Comparison of ENCODE assay signal across 13 mouse cellular contexts in genomic region chr1:157063318-157064115, GRCm38 (mm10). TPM values are rescaled to one million over a fixed set of nuclear protein-coding genes. Genes with fewer than 3 reads are reported as not detected.
DNase-seq lines count a peak whose midpoint lies in the region; ATAC-seq lines count a peak whose summit lies in the region.
"Had no signal": no experiment of that assay in that cellular context is flagged by ENCODE, and none has a peak within 500 bp of the region (broad histone marks: within the 10 kb centered on the region; RNA-seq: fewer than 3 reads in every experiment).

No protein-coding gene starts in this region.

- intact Hi-C loops in gastrocnemius, postnatal 36 days (cut with DNase I), result no loop called here

- peaks cover 20% of the 10 kb centered on the region for H3K4me1 ChIP-seq in forebrain, embryonic 13.5 days
- peaks cover 47% of the 10 kb centered on the region for H3K4me1 ChIP-seq in forebrain, embryonic 10.5 days
- H3K4me1 ChIP-seq in kidney, embryonic 15.5 days, result no peaks in the 10 kb centered on the region

- no peaks in the 10 kb centered on the region for H3K27me3 ChIP-seq in forebrain, embryonic 13.5 days
- H3K27me3 ChIP-seq in forebrain, embryonic 10.5 days (ENCODE audit: poor library complexity, severe bottlenecking), result peaks cover 23% of the 10 kb centered on the region
- no peaks in the 10 kb centered on the region for H3K27me3 ChIP-seq in kidney, embryonic 15.5 days
- H3K27me3 ChIP-seq: limb, embryonic 13.5 days; megakaryocyte, embryonic 14.5 days had no signal

- H3K4me2 ChIP-seq in forebrain, embryonic 13.5 days, result no peak overlapping the region
- H3K4me2 ChIP-seq in kidney, embryonic 15.5 days, result no peak overlapping the region
- H3K4me2 ChIP-seq: limb, embryonic 13.5 days had no signal

- H3K4me3 ChIP-seq in forebrain, embryonic 13.5 days, result no peak overlapping the region
- H3K4me3 ChIP-seq in forebrain, embryonic 10.5 days, result no peak overlapping the region
- H3K4me3 ChIP-seq in kidney, embryonic 15.5 days (replicated peaks), result no peak overlapping the region
- H3K4me3 ChIP-seq: limb, embryonic 13.5 days; megakaryocyte, embryonic 14.5 days had no signal

- no peak overlapping the region for H3K9ac ChIP-seq in forebrain, embryonic 13.5 days
- H3K9ac ChIP-seq in kidney, embryonic 15.5 days, result no peak overlapping the region
- H3K9ac ChIP-seq: limb, embryonic 13.5 days had no signal

- ATAC-seq in forebrain, embryonic 13.5 days, result no peak
- ATAC-seq in kidney, embryonic 15.5 days (replicated peaks; ENCODE audit: low FRiP score), result peak; percentile 66; the same call in 1 of the 2 replicates
- ATAC-seq: activated CD4-positive, CD25-positive, alpha-beta regulatory T cell, adult 4 months had no signal

- no peaks in the 10 kb centered on the region for H3K36me3 ChIP-seq in forebrain, embryonic 13.5 days (ENCODE audit: poor library complexity, severe bottlenecking)
- H3K36me3 ChIP-seq in forebrain, embryonic 10.5 days (replicated peaks), result no peaks in the 10 kb centered on the region
- no peaks in the 10 kb centered on the region for H3K36me3 ChIP-seq in kidney, embryonic 15.5 days
- H3K36me3 ChIP-seq: limb, embryonic 13.5 days had no signal

- no peaks in the 10 kb centered on the region for H3K9me3 ChIP-seq in forebrain, embryonic 13.5 days (replicated peaks)
- peaks cover 4% of the 10 kb centered on the region; the same call in 1 of the 2 replicates for H3K9me3 ChIP-seq in forebrain, embryonic 10.5 days
- no peaks in the 10 kb centered on the region for H3K9me3 ChIP-seq in kidney, embryonic 15.5 days (replicated peaks)
- H3K9me3 ChIP-seq: limb, embryonic 13.5 days; megakaryocyte, embryonic 14.5 days had no signal

- H3K27ac ChIP-seq in forebrain, embryonic 13.5 days, result peak overlapping the region; percentile 58
- H3K27ac ChIP-seq in forebrain, embryonic 10.5 days, result no peak overlapping the region
- H3K27ac ChIP-seq in kidney, embryonic 15.5 days, result no peak overlapping the region
- H3K27ac ChIP-seq: limb, embryonic 13.5 days had no signal

- 68% methylated on average over 13 of the region's 13 CpGs for WGBS in forebrain, embryonic 13.5 days
- WGBS in forebrain, embryonic 10.5 days, result 79% methylated on average over 13 of the region's 13 CpGs
- 34% methylated on average over 13 of the region's 13 CpGs for WGBS in kidney, embryonic 15.5 days

- DNase-seq in forebrain, embryonic 10.5 days (ENCODE audit: extremely low spot score, low spot score), result no peak
- peak; percentile 37 for DNase-seq in lung, postnatal 36 days
- no peak for DNase-seq in lung, postnatal 4 days
- peak; percentile 50 to 62 for DNase-seq in spleen, adult 18-20 months
- no peak for DNase-seq in gastrocnemius, postnatal 36 days
- no peak for DNase-seq in thymus, postnatal 25 days

RNA-seq across cellular contexts. Expression of gene Tex35, which starts 45.0 kb away (rescaled TPM):
- not detected in 2 replicates for polyA plus RNA-seq in forebrain, embryonic 13.5 days (2015; fragmentation: Nextera tagmentation; extraction: Ambion mirVana)
- polyA plus RNA-seq in forebrain, embryonic 10.5 days (2016; fragmentation: Nextera tagmentation; extraction: Ambion mirVana), result not detected in 2 replicates
- polyA plus RNA-seq in kidney, embryonic 15.5 days (2015; fragmentation: Nextera tagmentation; extraction: Ambion mirVana), result not detected in 2 replicates
- total RNA-seq in gastrocnemius, postnatal 36 days (2021), result not detected
- total RNA-seq: granulocyte monocyte progenitor cell, adult 5-6 weeks had no signal
- polyA plus RNA-seq: C2C12; limb, embryonic 13.5 days had no signal

Comparison
In these comparisons a context has a peak if more than half of its experiments do, and no peak if none do; other contexts are left out.
1. DNase-seq: peak in lung, postnatal 36 days (single experiment) and spleen, adult 18-20 months (2 of 2); none in forebrain, embryonic 10.5 days (single experiment), lung, postnatal 4 days (0 of 2), gastrocnemius, postnatal 36 days (0 of 2) and thymus, postnatal 25 days (single experiment).